Mouse (Mus musculus) brain, adult 2 months (tissue): ENCODE data around the gene Coq10b.
A peak's percentile ranks its signal among the peaks of the same experiment; 100 is the strongest.
"Not testable (repeated sequence)": the region's sequence is repeated elsewhere in the genome, so short reads cannot be mapped to it uniquely, and the experiment has no call there.

ENCODE experiments used
- DNase-seq: peaks from one replicate; pipeline ENCODE4 v3.0.0; 2011; ENCODE audit warnings: low read depth, low spot score

Coq10b gene

GRCm38 (mm10) chr1:55055322-55056115 lies 2.9 kb downstream of the Coq10b start:
- DNase-seq: no peak

GRCm38 (mm10) chr1:55058383-55058782 lies 5.8 kb downstream of the Coq10b start:
- DNase-seq: peak; percentile 15

DNA sequence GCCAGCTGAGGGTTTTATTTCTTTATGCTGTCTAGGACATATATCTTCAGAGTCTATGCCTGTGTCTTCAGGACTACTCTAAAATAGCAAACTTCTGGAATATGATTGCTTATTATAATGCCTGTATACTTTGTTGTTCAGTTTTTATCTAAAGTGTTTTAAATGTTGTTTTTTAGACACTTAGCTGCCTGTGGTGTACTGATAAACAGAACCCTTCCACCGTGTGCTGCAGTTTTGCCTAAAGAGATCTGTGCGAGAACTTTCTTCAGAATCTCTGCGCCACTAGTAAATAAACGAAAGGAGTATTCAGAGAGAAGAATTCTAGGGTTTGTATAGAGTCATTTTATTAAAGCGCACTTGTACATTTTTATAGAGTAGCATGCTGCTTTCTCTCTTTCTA lies 8.5 kb downstream of the Coq10b start:
- DNase-seq: no peak

GRCm38 (mm10) chr1:55061772-55062171 lies 9.2 kb downstream of the Coq10b start:
- DNase-seq: no peak

DNA sequence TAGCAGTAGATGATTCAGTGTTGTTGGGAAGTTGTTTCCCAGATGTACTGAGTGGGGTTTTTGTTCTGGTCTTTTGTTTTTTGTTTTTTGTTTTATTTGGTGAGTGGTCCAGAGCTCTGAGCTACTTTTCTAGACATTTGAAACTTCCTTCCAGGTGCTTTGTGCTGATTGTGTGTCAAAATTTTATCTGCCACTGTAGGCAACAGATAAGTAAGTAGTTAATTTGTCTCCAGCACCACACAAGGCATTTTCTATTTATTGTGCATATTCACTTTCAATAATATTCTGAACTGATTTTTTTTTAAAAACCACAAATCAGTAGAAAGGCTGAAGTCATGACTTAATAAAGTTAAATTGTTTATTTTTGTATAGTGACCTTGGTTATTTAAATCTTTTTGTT lies 19.8 kb downstream of the Coq10b start:
- DNase-seq: not testable (repeated sequence)

- no peak for DNase-seq
Observed at GRCm38 (mm10) chr1:55074757-55075156, 22.2 kb downstream of the Coq10b start.

GRCm38 (mm10) chr1:55075652-55076394 lies 23.3 kb downstream of the Coq10b start:
- no peak for DNase-seq

DNA sequence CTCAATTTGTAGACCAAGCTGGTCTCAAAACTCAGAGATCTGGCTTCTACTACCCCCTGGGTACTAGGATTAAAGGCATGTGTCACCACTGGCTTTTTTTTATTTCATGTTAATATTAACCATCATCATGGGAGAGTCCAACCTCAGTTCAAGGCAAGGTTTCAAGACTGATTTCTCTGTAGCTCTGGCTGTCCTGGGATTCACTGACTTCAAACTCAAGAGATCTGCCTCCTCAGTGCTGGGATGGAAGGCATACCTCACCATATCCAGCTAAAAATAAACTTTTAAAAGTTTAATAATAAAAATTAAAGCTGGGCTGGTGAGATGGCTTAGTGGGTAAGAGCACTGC lies 23.8 kb downstream of the Coq10b start:
- no peak for DNase-seq

DNA sequence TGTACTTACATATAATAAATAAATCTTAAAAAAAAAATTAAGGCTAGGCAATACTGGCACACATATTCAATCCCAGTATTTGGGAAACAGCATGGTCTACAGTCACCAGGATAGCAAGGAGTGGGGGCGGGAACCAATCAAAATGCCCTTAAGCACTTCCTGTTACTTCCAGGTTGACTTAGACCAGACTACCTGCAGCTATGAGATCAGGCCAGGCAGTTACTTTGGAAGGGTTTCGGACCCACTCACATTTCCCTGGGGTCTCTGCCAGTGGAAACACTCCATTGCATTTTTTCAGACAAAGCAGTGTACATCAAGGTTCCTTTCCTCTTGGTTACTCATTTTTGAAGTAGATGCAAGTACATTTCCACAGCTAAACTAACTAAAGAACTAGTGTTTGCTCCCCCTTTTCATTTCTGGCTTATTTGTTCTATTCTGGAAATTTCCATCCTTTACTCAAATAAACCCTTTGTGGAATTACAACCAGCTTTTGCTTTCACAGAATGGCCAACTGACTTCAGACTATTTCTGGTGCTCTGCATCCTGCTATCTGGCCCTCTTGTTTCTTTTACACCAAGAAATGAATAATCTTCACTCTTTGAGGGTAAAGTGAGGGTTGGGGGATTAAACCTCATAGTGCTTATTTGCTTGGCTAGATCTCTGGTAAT lies 24.4 kb downstream of the Coq10b start:
- DNase-seq: no peak

DNA sequence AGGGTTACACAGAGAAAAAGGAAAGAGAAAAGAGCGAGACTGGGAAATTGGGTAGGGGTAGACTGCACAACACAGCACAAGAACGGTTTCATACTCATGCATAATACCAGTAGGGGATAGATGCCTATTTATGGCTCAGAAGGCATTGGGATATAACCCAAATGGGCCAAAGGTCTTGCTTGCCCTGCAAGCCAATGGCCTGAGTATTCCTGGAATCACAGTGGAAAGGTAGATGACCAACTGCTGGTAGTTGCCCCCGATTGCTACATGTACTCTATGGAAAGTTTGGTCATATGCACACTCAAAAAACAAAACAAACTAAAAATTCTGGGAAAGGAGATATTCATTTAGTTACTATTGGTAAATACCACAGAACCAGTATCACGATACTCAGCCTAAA lies 27.1 kb downstream of the Coq10b start:
- DNase-seq: no peak

GRCm38 (mm10) chr1:55082106-55082505 lies 29.5 kb downstream of the Coq10b start:
- peak; percentile 13 for DNase-seq

GRCm38 (mm10) chr1:55085781-55086366 lies 33.3 kb downstream of the Coq10b start:
- no peak for DNase-seq

DNA sequence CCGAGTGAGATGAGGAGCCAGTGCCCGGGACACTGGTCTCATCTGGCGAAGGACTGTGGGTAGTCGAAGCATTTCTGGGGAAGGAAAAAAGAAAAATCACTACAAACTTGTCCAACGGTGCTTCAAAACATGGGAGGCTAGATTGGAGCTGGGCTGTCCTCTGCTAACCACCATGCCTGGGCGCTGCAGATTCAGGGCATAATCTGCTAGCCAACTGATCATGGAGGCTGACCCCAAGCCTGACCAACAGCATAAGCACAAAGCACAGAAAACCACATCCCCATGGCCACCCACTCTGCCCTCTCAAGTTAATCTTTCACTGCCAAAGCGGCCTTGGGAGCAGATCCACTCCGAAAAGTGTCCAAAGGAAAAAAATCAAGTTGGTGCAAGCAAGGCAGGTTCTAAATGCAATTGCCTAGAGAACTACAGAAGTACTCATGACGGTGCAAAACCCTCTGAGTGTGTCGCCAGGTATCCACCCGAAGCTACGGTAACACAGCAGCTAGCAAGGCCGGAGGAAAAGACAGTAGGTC lies 34.4 kb downstream of the Coq10b start:
- DNase-seq: no peak

DNA sequence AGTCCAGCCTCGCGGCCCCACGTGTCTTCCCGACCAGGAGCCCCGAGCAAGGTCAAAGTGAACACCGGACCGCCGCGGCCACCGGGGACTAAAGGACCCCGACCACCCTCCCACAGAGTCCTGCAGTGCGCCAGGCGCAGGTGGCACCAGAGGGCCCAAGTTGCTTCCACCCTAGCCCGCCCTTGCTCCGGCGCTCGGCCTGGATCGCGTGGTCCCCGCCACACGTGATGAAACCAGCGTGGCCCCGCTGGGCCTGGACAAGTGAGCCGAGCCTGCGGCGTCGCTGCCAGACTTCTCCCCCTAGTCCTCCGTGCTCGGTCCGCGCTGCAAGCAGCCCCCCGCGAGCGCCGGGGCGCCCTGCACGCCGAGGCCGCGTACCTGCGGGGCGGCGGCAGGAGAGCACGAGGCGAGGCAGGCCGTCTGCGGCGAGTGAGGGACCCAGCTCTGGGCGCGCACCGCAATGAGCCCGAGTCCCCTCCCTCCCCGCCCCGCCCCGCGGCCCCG lies 34.9 kb downstream of the Coq10b start:
- no peak for DNase-seq

- peak; percentile 99 for DNase-seq
Observed at GRCm38 (mm10) chr1:55087932-55088610, 35.5 kb downstream of the Coq10b start, which contains the start of the genes Hspe1 and Hspd1. Gene Hspe1, plus strand, starts transcription at chr1:55088132. Gene Hspd1, minus strand, starts transcription at chr1:55088243.

DNA sequence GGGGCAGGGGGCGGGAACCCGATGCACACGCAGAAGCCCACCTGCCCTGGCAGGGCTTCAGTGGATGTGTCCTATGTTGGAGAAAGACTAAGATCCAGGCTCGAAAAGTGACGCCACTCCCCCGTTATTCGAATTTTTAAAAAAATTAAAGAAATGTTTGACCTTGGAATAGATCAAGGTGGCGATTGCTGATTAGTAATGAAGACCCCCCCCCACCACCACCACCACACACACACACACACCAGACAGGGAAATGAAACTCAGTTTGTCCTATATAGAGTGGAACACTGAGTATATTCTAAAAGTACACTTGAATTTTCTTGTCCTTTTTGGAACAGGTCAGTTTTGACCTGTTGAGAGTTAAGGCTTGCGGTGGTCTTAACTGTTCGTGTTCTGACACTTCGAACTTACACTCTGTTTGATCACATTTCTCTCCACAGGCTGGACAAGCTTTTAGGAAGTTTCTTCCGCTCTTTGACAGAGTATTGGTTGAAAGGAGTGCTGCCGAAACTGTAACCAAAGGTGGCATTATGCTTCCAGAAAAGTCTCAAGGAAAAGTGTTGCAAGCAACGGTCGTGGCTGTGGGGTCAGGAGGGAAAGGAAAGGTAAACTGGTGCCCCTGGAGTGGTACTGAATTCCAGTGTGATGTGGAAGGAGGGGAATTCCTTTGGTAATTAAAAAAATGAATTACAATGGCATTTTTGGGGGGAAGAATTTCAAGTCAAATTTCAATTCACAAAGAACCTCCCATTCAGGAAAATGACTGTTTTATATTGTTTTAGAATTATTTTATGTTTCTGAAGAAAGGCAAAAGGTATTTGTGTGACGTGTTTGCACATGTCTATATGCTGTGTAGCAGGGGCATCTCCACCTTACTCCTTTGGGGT lies 36.3 kb downstream of the Coq10b start:
- DNase-seq: no peak

- DNase-seq: no peak
Observed at GRCm38 (mm10) chr1:55089498-55090064, 37.0 kb downstream of the Coq10b start.

GRCm38 (mm10) chr1:55092056-55092455 lies 39.5 kb downstream of the Coq10b start:
- no peak for DNase-seq

DNA sequence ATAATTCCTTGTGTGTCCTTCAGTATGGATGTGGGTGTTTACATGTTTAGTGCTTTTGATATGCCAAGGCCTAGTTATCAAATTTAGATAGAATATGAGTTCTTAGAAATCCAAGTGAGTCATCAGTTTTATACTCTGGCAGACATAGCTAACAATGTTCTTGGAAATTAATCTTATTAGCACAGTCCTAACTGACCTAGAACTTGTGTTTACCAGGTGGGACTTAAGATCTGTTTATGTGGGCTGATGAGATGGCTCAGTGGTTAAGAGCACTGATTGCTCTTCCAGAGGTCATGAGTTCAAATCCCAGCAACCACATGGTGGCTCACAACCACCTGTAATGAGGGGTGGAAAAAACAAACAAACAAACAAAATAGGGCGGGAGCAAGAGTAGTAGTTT lies 39.9 kb downstream of the Coq10b start:
- no peak for DNase-seq
